Mouse (Mus musculus): Measurements from ENCODE around the gene Hist2h2be. TPM values are rescaled to one million over a fixed set of nuclear protein-coding genes. Genes with fewer than 3 reads are reported as not detected.

The Hist2h2be gene
- polyA plus RNA-seq, 1 experiment from 2014 or later, result 5.6 TPM

- no peak for TF ChIP-seq CTCF (IDR thresholded peaks at IDR 0.05)
- POLR2A ChIA-PET, result interaction anchor here (0.7 to 5.6 kb wide), 12 partner anchors 12 to 164 kb away, joined by 3 to 56 read pairs (median 10); partner anchors contain the start of genes Hist2h2aa1, Hist2h2bb, Hist2h3b and Mtmr11
Observed at GRCm38 (mm10) chr3:96221640-96222038, 720 bp downstream of the Hist2h2be start.

GRCm38 (mm10) chr3:96222774-96223173, 1.9 kb downstream of the Hist2h2be start:
- POLR2A ChIA-PET, result interaction anchor here (1.1 to 5.6 kb wide), 3 partner anchors 13 to 46 kb away, joined by 4 to 54 read pairs (median 35); partner anchors contain the start of genes Hist2h2bb and Hist2h3b
- CTCF ChIA-PET, result interaction anchor here (0.6 to 1.7 kb wide), 8 partner anchors 11 to 234 kb away, joined by 3 to 5 read pairs (median 4); partner anchors contain the start of gene Hist2h4
- TF ChIP-seq CTCF (IDR thresholded peaks at IDR 0.05), result no peak

More at GRCm38 (mm10) chr3:96221640-96222038, 720 bp downstream of the Hist2h2be start:
- CTCF ChIA-PET, result interaction anchor here (1.3 to 3.8 kb wide), 6 partner anchors 8 to 155 kb away, joined by 3 to 23 read pairs (median 5); no protein-coding TSS in a partner anchor
- H3K27me3 ChIP-seq, result no peaks in the 10 kb centered on the region
- DNase-seq (ENCODE audit: low read depth, low spot score), result no peak
- ATAC-seq, result no peak
- in situ Hi-C loops (cut with MboI; ENCODE audit: low pct_unique_long_range_greater_than_20kb), result loop anchor here (5.0 kb wide), 1 partner anchor 46 kb away; the partner anchor contains the start of genes Hist2h2bb and Hist2h3b

GRCm38 (mm10) chr3:96225421-96225820, 4.5 kb downstream of the Hist2h2be start:
- in situ Hi-C loops (cut with MboI; ENCODE audit: low pct_unique_long_range_greater_than_20kb), result no loop called here

More at GRCm38 (mm10) chr3:96222774-96223173, 1.9 kb downstream of the Hist2h2be start:
- ATAC-seq (no peak), DNase-seq (ENCODE audit: low read depth, low spot score) (no peak)
- in situ Hi-C loops (cut with MboI; ENCODE audit: low pct_unique_long_range_greater_than_20kb), result loop anchor here (5.0 kb wide), 1 partner anchor 45 kb away; the partner anchor contains the start of genes Hist2h2bb and Hist2h3b
- no peaks in the 10 kb centered on the region for H3K27me3 ChIP-seq

GRCm38 (mm10) chr3:96226695-96227648, 6.1 kb downstream of the Hist2h2be start:
- ATAC-seq (peak; percentile 79), DNase-seq (ENCODE audit: low read depth, low spot score) (peak; percentile 54)
- H3K27me3 ChIP-seq, result no peaks in the 10 kb centered on the region
- TF ChIP-seq CTCF (IDR thresholded peaks at IDR 0.05), result no peak
- in situ Hi-C loops (cut with MboI; ENCODE audit: low pct_unique_long_range_greater_than_20kb), result no loop called here
- CTCF ChIA-PET, result interaction anchor here (1.0 to 2.7 kb wide), 4 partner anchors 8 to 14 kb away, joined by 3 to 10 read pairs (median 6); partner anchors contain the start of genes Bola1 and Hist2h2ab
- POLR2A ChIA-PET, result interaction anchor here (1.1 to 1.4 kb wide), 4 partner anchors 9 to 42 kb away, joined by 3 to 4 read pairs (median 4); no protein-coding TSS in a partner anchor

More at GRCm38 (mm10) chr3:96225421-96225820, 4.5 kb downstream of the Hist2h2be start:
- ChIA-PET POLR2A (no interaction called here), CTCF (interaction anchor here (2.0 to 2.1 kb wide), 2 partner anchors 11 to 12 kb away, joined by 6 to 9 read pairs; no protein-coding TSS in a partner anchor)
- no peaks in the 10 kb centered on the region for H3K27me3 ChIP-seq
- TF ChIP-seq CTCF (IDR thresholded peaks at IDR 0.05), result no peak
- ATAC-seq (no peak), DNase-seq (ENCODE audit: low read depth, low spot score) (no peak)

GRCm38 (mm10) chr3:96228828-96229227, 7.9 kb downstream of the Hist2h2be start:
- no peak for TF ChIP-seq CTCF (IDR thresholded peaks at IDR 0.05)

GRCm38 (mm10) chr3:96230404-96230803, 9.5 kb downstream of the Hist2h2be start:
- POLR2A ChIA-PET, result interaction anchor here (2.4 kb wide), 1 partner anchor 10 kb away, joined by 6 read pairs; the partner anchor contains the start of genes Bola1, Hist2h2ab, Hist2h2ac and Hist2h2be
- no peak for ATAC-seq
- DNase-seq (ENCODE audit: low read depth, low spot score), result no peak
- CTCF ChIA-PET, result interaction anchor here (0.7 kb wide), 1 partner anchor 9 kb away, joined by 4 read pairs; the partner anchor contains the start of genes Hist2h2ac and Hist2h2be
- no peaks in the 10 kb centered on the region for H3K27me3 ChIP-seq
- in situ Hi-C loops (cut with MboI; ENCODE audit: low pct_unique_long_range_greater_than_20kb), result no loop called here
- no peak for TF ChIP-seq CTCF (IDR thresholded peaks at IDR 0.05)

More at GRCm38 (mm10) chr3:96228828-96229227, 7.9 kb downstream of the Hist2h2be start:
- H3K27me3 ChIP-seq, result no peaks in the 10 kb centered on the region
- ChIA-PET CTCF (interaction anchor here (1.1 to 2.7 kb wide), 3 partner anchors 9 to 49 kb away, joined by 4 to 10 read pairs (median 8); partner anchors contain the start of genes Bola1 and Hist2h2ab), POLR2A (interaction anchor here (1.1 to 2.4 kb wide), 3 partner anchors 8 to 16 kb away, joined by 3 to 6 read pairs (median 6); partner anchors contain the start of genes Bola1, Hist2h2ab, Hist2h2ac and Hist2h2be)
- DNase-seq (ENCODE audit: low read depth, low spot score) (no peak), ATAC-seq (no peak)
- in situ Hi-C loops (cut with MboI; ENCODE audit: low pct_unique_long_range_greater_than_20kb), result no loop called here

- no peaks in the 10 kb centered on the region for H3K27me3 ChIP-seq
- POLR2A ChIA-PET, result interaction anchor here (0.6 to 2.4 kb wide), 3 partner anchors 11 to 26 kb away, joined by 3 to 6 read pairs (median 6); partner anchors contain the start of genes Bola1, Hist2h2ab, Hist2h2ac and Hist2h2be
- CTCF ChIA-PET, result no interaction called here
- DNase-seq (ENCODE audit: low read depth, low spot score), result no peak
- in situ Hi-C loops (cut with MboI; ENCODE audit: low pct_unique_long_range_greater_than_20kb), result no loop called here
- TF ChIP-seq CTCF (IDR thresholded peaks at IDR 0.05), result no peak
- no peak for ATAC-seq
Observed at GRCm38 (mm10) chr3:96230910-96231757, 10.2 kb downstream of the Hist2h2be start.

GRCm38 (mm10) chr3:96231758-96232120, 10.8 kb downstream of the Hist2h2be start:
- ATAC-seq, result no peak
- no peak for TF ChIP-seq CTCF (IDR thresholded peaks at IDR 0.05)
- CTCF ChIA-PET, result interaction anchor here (1.0 kb wide), 1 partner anchor 12 kb away, joined by 4 read pairs; the partner anchor contains the start of genes Bola1 and Hist2h2ab
- H3K27me3 ChIP-seq, result no peaks in the 10 kb centered on the region
- DNase-seq (ENCODE audit: low read depth, low spot score), result no peak
- POLR2A ChIA-PET, result interaction anchor here (0.8 kb wide), 1 partner anchor 23 kb away, joined by 3 read pairs; no protein-coding TSS in a partner anchor
- in situ Hi-C loops (cut with MboI; ENCODE audit: low pct_unique_long_range_greater_than_20kb), result no loop called here

GRCm38 (mm10) chr3:96234914-96235313, 14.0 kb downstream of the Hist2h2be start:
- CTCF ChIA-PET, result interaction anchor here (1.1 to 1.8 kb wide), 4 partner anchors 11 to 169 kb away, joined by 3 to 6 read pairs (median 4); partner anchors contain the start of genes Hist2h2ac and Hist2h2be
- POLR2A ChIA-PET, result interaction anchor here (1.8 to 5.8 kb wide), 2 partner anchors 8 to 14 kb away, joined by 4 to 54 read pairs; partner anchors contain the start of genes Bola1, Hist2h2ab, Hist2h2ac and Hist2h2be

More at GRCm38 (mm10) chr3:96234914-96235313, 14.0 kb downstream of the Hist2h2be start:
- TF ChIP-seq CTCF (IDR thresholded peaks at IDR 0.05), result no peak
- no peaks in the 10 kb centered on the region for H3K27me3 ChIP-seq
- in situ Hi-C loops (cut with MboI; ENCODE audit: low pct_unique_long_range_greater_than_20kb), result no loop called here
- no peak for ATAC-seq
- no peak for DNase-seq (ENCODE audit: low read depth, low spot score)
